Mouse (Mus musculus) adipocyte (in vitro differentiated cells): ENCODE results near the gene Tpsab1.

Experiments
- DNase-seq: peaks from one replicate; pipeline ENCODE4 v3.0.0-alpha.2; 2016; ENCODE audit warnings: low spot score

Gene Tpsab1

GRCm38 (mm10) chr17:25345462-25345861 lies at the start of gene Tpsab1:
Tpsab1 (minus strand) TSS chr17:25345562.
- DNase-seq: no peak

GRCm38 (mm10) chr17:25394526-25394925 lies 49.2 kb upstream of the Tpsab1 start:
- DNase-seq: no peak

DNA sequence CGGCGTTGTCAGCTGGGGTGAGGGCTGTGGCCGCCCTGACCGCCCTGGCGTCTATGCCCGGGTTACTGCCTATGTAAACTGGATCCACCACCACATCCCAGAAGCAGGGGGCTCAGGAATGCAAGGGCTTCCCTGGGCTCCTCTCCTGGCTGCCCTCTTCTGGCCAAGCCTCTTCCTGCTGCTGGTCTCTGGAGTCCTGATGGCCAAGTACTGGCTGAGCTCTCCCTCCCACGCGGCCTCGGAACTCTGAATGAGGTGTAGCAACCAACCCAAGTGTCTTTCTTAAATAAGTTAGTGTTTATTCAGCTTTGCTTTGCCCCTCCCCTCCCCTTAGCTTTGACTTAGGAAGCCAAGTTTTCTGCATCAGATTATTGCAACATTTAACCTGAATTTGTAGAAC lies 28.6 kb upstream of the Tpsab1 start:
- DNase-seq: peak; percentile 16

DNA sequence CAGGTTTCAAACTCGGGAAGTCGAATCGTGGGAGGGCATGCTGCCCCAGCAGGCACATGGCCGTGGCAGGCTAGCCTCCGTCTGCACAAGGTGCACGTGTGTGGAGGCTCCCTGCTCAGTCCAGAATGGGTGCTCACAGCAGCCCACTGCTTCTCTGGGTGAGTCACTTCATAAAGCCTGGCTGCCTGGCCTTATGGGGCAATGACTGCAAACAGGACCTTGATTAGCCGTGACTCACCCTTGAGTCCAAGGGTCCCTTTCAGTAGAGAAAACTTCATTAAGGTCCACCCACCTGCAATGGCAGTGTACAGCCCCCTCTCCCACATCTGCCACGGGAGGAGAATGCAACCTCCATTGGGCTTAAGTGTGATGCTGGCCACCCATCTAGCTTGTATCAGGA lies 27.1 kb upstream of the Tpsab1 start:
- no peak for DNase-seq

- no peak for DNase-seq
Observed at GRCm38 (mm10) chr17:25368973-25369372, 23.6 kb upstream of the Tpsab1 start, which contains the start of gene Tpsg1. Tpsg1 (plus strand) TSS chr17:25369273.

DNA sequence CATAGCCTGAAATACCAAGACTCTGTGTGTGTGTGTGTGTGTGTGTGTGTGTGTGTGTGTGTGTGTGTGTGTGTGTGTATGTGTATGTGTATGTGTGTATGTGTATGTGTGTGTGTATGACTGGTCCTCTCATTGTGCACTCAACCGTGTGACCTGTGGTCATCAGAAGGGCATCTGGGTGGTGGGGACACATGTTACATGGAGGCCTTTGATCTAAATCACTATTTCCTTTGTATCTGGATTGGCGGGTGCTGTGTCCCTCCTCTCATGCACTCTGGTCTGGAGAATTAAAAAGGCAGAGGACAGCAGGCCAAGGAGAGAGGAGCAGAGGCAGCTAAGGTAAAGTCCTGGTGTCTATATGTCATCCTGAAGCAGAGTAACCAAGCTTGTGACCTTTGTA lies 20.6 kb upstream of the Tpsab1 start, which contains the start of gene Tpsb2:
Gene Tpsb2, plus strand, starts transcription at position 301 of the 400 bp plus-strand sequence.
- DNase-seq: no peak

DNA sequence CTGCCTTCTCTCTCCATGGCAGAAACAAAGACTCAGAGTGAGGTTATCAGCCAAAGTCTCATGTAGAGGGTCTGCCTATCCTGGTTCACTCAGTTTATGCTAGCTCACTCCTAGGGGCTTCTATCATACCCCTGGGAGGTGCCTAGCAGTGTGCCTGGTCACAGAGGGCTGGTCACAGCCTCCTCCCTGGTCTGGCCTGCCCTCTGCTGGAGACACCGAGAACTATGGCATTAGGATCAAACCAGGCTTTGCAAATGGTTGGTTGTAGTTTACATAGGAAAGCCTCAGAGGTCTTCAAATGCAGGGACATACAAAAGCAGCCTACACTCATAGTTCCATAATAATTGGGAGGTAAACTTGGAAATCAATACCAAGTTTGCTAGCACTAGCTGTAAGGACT lies 18.4 kb upstream of the Tpsab1 start:
- DNase-seq: peak; percentile 65

- no peak for DNase-seq
Observed at GRCm38 (mm10) chr17:25361291-25361690, 15.9 kb upstream of the Tpsab1 start.

- DNase-seq: no peak
Observed at GRCm38 (mm10) chr17:25341490-25341889, 3.9 kb downstream of the Tpsab1 start.

DNA sequence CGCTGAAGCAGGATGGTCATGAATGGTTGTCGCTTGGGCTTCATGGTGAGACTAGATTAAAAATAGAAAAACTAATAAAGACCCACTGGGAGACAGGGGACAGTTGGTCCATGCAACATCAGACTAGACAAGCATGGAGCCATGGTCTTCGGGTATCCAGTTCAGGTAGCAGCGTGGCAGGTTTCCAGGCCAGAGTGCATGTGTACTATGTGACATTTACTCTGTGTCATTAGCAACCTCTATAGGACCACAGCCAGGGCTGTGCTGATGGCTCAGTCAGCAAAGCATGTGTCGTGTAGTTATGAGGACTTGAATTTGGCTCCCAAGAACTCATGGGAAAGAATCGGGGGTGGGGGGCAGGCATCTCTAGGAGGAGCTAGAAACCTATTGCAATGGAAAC lies 5.4 kb downstream of the Tpsab1 start:
- DNase-seq: no peak

- no peak for DNase-seq
Observed at GRCm38 (mm10) chr17:25338218-25338617, 7.1 kb downstream of the Tpsab1 start.

GRCm38 (mm10) chr17:25333943-25334342 lies 11.4 kb downstream of the Tpsab1 start:
- peak; percentile 48 for DNase-seq

- DNase-seq: no peak
Observed at GRCm38 (mm10) chr17:25332321-25332720, 13.0 kb downstream of the Tpsab1 start.

- DNase-seq: no peak
Observed at GRCm38 (mm10) chr17:25322930-25323329, 22.4 kb downstream of the Tpsab1 start.

- DNase-seq: no peak
Observed at GRCm38 (mm10) chr17:25320819-25321218, 24.5 kb downstream of the Tpsab1 start.

DNA sequence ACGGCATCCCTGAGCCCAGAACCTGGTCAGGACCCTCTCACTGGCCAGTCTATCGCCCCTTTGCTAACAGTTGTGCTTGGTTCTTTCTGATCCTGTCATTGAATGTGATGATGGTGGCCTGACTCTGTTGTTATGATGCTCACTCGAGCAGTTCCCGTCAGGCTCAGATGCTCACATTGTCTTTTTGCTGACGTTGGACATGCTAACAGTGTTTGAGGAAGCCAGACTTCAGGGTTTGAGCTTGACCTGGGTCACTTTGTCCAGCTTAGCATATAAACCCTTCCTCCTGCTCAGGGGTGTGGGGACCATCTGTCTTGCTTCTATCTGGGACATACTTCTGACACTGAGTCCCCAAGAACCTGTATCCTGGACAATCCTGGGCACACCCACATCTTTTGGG lies 27.0 kb downstream of the Tpsab1 start, which contains the start of gene Prss29:
Gene Prss29, plus strand, starts transcription at position 301 of the 400 bp plus-strand sequence.
- DNase-seq: no peak

DNA sequence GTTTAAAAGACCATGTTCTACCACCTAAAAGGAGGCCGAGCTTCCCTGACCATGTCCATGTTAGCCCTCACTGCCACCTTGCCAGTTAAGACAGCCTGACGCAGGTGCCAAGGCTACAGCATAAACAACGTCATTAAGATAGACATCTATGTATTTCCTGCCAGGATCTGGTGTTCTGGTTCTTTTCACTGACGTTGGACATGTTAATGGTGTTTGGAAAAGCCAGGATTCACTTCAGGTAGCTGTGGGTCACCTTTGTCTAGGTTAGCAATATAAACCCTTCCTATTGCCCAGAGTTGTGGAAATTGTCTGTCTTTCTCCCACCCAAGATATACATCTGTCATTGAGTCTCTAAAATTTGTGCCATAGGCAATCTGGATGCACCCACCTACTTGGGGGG lies 37.0 kb downstream of the Tpsab1 start, which contains the start of gene Prss28:
Gene Prss28, plus strand, starts transcription at position 301 of the 400 bp plus-strand sequence.
- DNase-seq: no peak

DNA sequence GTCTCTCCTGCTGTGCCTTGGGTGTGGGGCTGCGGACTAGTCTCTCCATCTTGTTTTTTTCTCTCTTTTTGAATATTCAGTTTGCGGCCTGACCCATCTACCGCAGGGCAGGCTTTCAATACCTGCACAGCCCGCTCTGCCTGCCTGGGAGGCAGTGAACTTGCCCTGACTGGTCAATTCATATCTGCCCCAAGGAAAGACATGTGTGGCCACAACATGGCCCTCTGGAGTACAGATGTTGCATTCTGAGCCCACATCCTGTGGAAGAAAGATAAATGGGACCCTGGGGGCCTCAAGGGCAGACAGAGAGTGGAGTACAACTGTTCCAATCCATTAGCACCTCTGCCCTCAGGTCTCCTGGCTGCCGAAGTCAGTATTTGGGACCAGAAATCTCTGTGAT lies 47.3 kb downstream of the Tpsab1 start, which contains the start of gene Prss34:
Gene Prss34, plus strand, starts transcription at position 301 of the 400 bp plus-strand sequence.
- DNase-seq: no peak

DNA sequence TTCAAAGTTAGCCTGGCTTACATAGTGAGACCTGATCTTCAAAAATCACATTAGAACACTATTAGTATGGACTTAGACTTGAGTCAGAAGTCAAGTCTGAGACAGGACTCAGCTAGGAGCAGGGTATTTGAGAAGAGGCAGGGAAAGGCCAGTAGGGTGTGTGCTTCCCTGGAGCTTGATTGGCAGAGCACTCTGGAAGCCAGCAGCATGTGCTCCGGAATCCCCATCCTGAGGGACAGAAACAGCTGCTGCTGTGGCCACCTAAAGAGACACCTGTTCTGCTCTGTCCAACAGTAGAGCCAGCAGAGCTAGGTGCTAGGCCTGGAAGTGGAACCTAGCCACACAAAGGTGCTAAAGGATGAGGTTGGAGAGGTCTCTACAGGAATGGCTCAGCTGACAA lies 51.3 kb downstream of the Tpsab1 start:
- no peak for DNase-seq

DNA sequence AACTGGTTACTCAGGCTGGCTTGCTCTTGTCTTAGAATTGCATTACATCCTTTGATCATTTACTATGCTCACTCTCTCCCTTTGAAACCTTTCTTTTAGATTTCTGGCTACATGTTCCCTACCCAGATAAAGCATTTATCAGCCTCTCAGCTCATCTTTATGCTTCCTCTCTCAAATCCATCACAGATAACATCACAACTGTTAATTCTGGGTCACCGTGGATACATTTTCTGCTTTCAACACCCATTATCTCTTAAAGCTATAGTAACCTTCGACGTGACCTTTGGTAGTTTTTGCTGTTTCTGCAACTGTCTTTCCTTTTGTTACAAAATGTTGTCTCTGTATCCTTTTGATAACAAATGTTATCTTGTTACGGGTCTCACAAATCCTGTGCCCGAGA lies 51.9 kb downstream of the Tpsab1 start:
- no peak for DNase-seq
